ENCODE assay signal across 1 mouse cellular context in the genomic region with DNA sequence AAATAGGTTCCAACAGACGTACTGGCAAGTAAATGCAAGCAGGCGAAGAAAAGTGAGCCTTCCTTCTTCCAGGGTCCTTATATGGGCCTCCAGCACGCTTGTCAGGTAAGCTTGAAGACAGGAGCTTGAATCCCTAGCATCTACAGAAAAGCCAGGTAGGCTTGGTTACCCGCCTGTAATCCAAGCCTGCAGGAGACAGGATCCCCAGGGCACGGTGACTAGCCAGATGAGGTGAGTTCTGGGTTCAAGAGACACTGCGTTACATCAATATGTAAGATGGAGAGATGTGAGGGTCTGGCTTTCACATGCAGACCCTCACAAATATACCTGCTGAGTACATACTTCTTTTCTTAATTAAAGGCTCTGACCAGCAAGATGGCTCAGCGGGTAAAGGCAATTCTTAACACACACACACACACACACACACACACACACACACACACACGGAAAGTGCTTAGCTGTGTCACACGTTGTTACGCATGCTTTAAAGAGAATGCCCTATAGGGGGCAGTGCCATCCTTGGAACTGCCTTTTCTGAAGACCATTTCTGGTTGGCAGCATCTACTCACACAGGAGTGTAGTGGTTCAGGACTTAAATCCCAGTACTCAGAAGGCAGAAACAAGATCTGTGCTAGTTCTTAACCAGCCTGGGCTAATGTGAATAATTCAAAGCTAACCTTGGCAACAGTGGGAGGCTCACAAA.
TF ChIP-seq lines count a peak whose summit lies in the region.

No protein-coding gene starts in this region.

TF ChIP-seq in CH12.LX, 34 proteins besides CTCF, POLR2A, EP300 and RAD21 (continued from another document):
- TF ChIP-seq TCF12 (IDR thresholded peaks at IDR 0.05; ENCODE audit: low read depth, low read length) = peak; percentile 23; the same call in 1 of the 2 replicates
TF ChIP-seq in CH12.LX: peak in this region for 12.
